Mouse (Mus musculus) urinary bladder, postnatal 4 days (tissue): ENCODE measurements around the gene Commd1.

Source experiments
- DNase-seq, 2 experiments: peaks; one replicate each; pipeline ENCODE4 v3.0.0; 2021 to 2022; ENCODE audit warnings: low spot score in 2 of 2

Gene Commd1

GRCm38 (mm10) chr11:22891242-22891641, 90.9 kb downstream of the Commd1 start:
- no peak for DNase-seq

- no peak for DNase-seq
Observed at GRCm38 (mm10) chr11:22889224-22889623, 93.0 kb downstream of the Commd1 start.

- no peak for DNase-seq
Observed at GRCm38 (mm10) chr11:22886991-22887390, 95.2 kb downstream of the Commd1 start.

GRCm38 (mm10) chr11:22885350-22885749, 96.8 kb downstream of the Commd1 start:
- no peak for DNase-seq

- DNase-seq: no peak
Observed at GRCm38 (mm10) chr11:22883676-22884075, 98.5 kb downstream of the Commd1 start.

GRCm38 (mm10) chr11:22882926-22883325, 99.3 kb downstream of the Commd1 start:
- no peak for DNase-seq

GRCm38 (mm10) chr11:22880383-22881172, 101.6 kb downstream of the Commd1 start:
- no peak for DNase-seq

- DNase-seq: no peak
Observed at GRCm38 (mm10) chr11:22879645-22880044, 102.5 kb downstream of the Commd1 start.

GRCm38 (mm10) chr11:22876680-22877330, 105.4 kb downstream of the Commd1 start:
- DNase-seq: no peak

- DNase-seq: no peak
Observed at GRCm38 (mm10) chr11:22875279-22875678, 106.9 kb downstream of the Commd1 start.

GRCm38 (mm10) chr11:22874747-22875146, 107.4 kb downstream of the Commd1 start:
- no peak for DNase-seq

GRCm38 (mm10) chr11:22873383-22873782, 108.8 kb downstream of the Commd1 start:
- no peak for DNase-seq

GRCm38 (mm10) chr11:22872307-22872680, 109.9 kb downstream of the Commd1 start:
- no peak for DNase-seq

GRCm38 (mm10) chr11:22871628-22872306, 110.4 kb downstream of the Commd1 start:
- no peak for DNase-seq

- DNase-seq: no peak
Observed at GRCm38 (mm10) chr11:22868582-22868981, 113.6 kb downstream of the Commd1 start.

- DNase-seq: no peak
Observed at GRCm38 (mm10) chr11:22867691-22868090, 114.5 kb downstream of the Commd1 start.

- no peak for DNase-seq
Observed at GRCm38 (mm10) chr11:22865635-22866246, 116.4 kb downstream of the Commd1 start.

- DNase-seq: no peak
Observed at GRCm38 (mm10) chr11:22864305-22865060, 117.7 kb downstream of the Commd1 start.

- no peak for DNase-seq
Observed at GRCm38 (mm10) chr11:22863581-22863980, 118.6 kb downstream of the Commd1 start.

GRCm38 (mm10) chr11:22861315-22861714, 120.9 kb downstream of the Commd1 start:
- no peak for DNase-seq
